Mouse (Mus musculus): Measurements from ENCODE around the gene Gm9040.
"Not testable (repeated sequence)": the region's sequence is repeated elsewhere in the genome, so short reads cannot be mapped to it uniquely, and the experiment has no call there.

Gene Gm9040

DNA sequence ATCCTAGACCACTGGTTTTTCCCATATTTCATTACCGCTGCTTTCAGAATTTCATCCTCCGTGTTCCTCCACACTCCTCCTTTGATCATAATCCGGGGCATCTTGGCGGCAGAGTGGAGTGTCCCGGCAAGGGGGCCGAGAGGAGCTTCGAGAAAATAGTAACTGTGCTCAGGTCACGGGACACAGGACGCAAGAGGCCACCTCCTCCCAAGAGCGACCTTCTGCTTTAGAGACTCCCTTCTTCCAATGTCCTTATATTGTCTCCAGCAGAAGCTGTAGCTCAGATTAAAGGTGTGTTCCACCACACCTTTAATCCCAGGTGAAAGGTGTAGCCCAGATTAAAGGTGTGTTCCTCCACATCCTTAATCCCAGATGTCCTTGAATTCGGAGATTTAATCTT is at the start of gene Gm9040:
TSS of gene Gm9040 (minus strand) at position 101 of the 400 bp plus-strand sequence.
- in situ Hi-C loops (cut with MboI), result not testable (repeated sequence)

DNA sequence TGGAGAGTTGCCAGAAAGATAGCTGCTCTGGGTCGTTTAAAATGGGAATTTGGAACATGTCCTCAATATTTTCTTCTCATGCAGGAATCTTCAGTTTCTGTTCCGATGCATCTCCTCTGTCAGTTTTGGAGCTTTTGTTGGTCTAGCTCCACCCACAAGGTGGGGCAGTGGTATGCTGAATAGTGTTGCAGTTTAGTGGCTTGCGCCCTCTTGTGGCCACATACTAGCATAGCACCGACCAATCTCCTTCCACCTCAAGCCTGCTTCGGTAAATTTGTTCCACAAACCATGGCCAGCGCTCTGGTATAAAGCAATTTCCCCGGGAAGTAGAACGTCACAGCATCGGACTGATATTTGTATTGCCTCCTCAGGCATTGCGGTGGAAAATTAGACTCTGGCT is 43.7 kb upstream of the Gm9040 start:
- in situ Hi-C loops (cut with MboI), result no loop called here

DNA sequence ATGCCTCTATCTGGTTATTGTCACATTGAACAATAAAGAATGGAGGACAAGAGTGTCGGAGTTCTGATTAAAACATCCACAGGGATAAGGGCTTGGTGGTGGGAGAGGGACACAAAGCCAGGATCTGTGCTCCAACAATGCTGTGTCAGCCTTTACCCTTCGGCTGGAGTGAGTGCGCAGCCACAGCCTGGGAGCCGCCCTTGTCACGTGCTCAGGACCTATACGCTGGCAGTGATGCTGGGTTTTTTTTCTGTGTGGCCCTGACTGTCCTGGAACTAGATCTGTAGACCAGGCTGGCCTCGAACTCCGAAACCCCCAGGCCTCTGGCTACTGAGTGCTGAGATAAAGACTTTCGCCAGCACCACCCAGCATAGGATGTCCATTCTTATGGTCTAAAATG is 42.7 kb upstream of the Gm9040 start:
- in situ Hi-C loops (cut with MboI), result no loop called here

DNA sequence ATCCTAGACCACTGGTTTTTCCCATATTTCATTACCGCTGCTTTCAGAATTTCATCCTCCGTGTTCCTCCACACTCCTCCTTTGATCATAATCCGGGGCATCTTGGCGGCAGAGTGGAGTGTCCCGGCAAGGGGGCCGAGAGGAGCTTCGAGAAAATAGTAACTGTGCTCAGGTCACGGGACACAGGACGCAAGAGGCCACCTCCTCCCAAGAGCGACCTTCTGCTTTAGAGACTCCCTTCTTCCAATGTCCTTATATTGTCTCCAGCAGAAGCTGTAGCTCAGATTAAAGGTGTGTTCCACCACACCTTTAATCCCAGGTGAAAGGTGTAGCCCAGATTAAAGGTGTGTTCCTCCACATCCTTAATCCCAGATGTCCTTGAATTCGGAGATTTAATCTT is 27.2 kb upstream of the Gm9040 start, which contains the start of gene Gm9049:
TSS of gene Gm9049 (minus strand) at position 101 of the 400 bp plus-strand sequence.
- in situ Hi-C loops (cut with MboI), result not testable (repeated sequence)

DNA sequence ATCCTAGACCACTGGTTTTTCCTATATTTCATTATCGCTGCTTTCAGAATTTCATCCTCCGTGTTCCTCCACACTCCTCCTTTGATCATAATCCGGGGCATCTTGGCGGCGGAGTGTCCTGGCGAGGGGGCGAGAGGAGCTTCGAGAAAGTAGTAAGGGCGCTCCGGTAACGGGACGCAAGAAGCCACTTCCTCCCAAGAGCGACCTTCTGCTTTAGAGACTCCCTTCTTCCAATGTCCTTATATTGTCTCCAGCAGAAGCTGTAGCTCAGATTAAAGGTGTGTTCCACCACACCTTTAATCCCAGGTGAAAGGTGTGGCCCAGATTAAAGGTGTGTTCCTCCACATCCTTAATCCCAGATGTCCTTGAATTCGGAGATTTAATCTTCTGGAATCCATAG is 21.8 kb upstream of the Gm9040 start, which contains the start of gene Gm9048:
TSS of gene Gm9048 (minus strand) at position 101 of the 400 bp plus-strand sequence.
- in situ Hi-C loops (cut with MboI), result not testable (repeated sequence)

DNA sequence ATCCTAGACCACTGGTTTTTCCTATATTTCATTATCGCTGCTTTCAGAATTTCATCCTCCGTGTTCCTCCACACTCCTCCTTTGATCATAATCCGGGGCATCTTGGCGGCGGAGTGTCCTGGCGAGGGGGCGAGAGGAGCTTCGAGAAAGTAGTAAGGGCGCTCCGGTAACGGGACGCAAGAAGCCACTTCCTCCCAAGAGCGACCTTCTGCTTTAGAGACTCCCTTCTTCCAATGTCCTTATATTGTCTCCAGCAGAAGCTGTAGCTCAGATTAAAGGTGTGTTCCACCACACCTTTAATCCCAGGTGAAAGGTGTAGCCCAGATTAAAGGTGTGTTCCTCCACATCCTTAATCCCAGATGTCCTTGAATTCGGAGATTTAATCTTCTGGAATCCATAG is 16.4 kb upstream of the Gm9040 start, which contains the start of gene Gm9046:
TSS of gene Gm9046 (minus strand) at position 101 of the 400 bp plus-strand sequence.
- in situ Hi-C loops (cut with MboI), result not testable (repeated sequence)

DNA sequence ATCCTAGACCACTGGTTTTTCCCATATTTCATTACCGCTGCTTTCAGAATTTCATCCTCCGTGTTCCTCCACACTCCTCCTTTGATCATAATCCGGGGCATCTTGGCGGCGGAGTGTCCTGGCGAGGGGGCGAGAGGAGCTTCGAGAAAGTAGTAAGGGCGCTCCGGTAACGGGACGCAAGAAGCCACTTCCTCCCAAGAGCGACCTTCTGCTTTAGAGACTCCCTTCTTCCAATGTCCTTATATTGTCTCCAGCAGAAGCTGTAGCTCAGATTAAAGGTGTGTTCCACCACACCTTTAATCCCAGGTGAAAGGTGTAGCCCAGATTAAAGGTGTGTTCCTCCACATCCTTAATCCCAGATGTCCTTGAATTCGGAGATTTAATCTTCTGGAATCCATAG is 11.0 kb upstream of the Gm9040 start, which contains the start of gene Gm9045:
TSS of gene Gm9045 (minus strand) at position 101 of the 400 bp plus-strand sequence.
- in situ Hi-C loops (cut with MboI), result not testable (repeated sequence)

DNA sequence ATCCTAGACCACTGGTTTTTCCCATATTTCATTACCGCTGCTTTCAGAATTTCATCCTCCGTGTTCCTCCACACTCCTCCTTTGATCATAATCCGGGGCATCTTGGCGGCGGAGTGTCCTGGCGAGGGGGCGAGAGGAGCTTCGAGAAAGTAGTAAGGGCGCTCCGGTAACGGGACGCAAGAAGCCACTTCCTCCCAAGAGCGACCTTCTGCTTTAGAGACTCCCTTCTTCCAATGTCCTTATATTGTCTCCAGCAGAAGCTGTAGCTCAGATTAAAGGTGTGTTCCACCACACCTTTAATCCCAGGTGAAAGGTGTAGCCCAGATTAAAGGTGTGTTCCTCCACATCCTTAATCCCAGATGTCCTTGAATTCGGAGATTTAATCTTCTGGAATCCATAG is 5.5 kb upstream of the Gm9040 start, which contains the start of gene Gm9044:
TSS of gene Gm9044 (minus strand) at position 101 of the 400 bp plus-strand sequence.
- in situ Hi-C loops (cut with MboI), result not testable (repeated sequence)

DNA sequence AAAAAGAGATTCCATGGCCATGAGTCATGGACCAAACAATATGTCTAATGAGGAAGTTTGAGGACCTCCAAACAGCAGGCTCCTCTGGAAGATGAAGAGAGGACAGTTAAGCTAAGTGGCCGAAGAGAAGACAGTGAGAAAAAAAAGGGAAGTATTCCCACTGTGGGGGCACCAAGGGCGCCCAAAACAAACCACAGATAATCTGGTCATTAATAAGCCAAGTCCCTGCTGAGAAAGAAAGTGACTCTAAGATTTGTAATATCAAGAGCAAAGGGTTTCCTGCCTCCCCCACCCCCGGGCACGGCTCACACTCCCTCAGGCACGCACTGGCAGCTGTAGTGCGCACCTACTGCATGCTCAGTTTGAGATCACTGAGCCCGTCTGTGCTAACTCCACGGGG is 7.7 kb downstream of the Gm9040 start:
- in situ Hi-C loops (cut with MboI), result no loop called here

DNA sequence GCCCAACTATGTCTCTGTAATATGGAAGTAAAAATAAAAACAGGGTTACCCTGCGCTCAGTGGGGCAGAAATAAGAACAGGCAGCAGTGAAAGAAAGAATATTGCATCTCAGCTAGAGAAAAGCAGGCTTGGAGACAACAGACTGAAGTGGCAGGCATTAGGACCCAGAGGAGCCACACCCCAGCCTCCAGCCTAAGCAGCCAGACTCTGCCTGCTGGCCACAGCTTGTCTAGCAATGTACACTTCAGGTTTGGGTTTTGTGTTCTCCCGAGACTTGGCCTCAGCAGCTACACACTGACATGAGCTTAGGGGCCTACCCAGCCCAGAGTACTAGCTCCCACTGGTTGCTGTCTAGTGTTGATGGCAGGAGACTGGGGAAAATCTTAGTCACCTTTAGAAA is 24.6 kb downstream of the Gm9040 start:
- in situ Hi-C loops (cut with MboI), result not testable (repeated sequence)

DNA sequence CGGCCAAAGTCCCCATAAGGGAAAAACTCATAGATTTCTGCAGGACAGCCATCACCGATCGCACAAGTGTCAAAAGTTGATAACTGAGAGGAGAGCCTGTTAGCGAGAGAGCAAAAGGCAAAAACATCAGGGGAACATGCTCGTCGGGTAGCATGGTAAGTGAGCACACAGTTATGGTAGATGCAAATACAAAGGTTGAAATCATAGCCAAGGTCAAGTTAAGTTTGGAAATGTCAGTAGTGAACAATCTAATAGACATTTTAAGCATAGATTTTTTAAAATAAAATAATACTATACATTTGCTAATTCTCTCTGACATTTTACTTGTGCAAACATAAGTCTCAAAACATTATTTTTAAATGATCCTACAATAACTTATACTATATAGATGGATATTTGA is 31.8 kb downstream of the Gm9040 start, which contains the start of gene Iltifb:
TSS of gene Iltifb (minus strand) at position 101 of the 400 bp plus-strand sequence.
- in situ Hi-C loops (cut with MboI), result no loop called here

DNA sequence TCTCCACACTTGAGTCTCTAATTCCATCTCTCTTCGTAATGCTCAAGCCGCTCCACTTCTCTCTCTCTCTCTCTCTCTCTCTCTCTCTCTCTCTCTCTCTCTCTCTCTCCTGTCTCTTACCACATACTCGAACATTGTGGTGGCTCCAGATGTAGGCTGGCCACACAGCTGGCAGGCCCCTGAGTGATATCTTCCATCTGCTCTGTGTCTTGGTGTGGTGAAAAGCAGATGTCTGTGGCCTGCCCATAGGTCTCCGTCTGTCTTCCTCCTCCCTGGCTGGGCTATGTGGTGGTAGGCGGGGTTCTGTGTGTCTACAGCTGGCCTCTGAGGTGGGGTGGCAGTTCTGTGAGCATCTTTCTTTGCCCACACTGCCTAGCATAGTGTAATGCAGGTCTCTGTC is 43.8 kb downstream of the Gm9040 start:
- in situ Hi-C loops (cut with MboI), result not testable (repeated sequence)

DNA sequence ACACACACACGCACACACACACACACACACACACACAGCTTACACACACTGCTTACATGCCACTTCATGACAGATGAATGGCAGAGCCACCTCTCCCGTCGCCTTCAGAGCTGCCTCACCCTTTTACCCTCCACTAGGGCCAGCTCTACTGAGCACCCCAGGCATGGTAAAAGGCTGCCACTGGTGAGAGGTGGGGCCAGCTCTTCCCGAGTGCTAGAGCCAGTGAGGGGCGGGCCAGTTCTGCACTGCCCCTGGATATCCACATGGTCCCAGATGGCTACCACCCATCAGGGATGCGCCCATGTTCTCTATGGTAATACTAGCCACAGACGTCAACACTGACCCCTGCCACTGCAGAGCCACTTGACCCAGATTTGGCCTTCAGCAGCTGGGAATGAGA is 44.2 kb downstream of the Gm9040 start:
- in situ Hi-C loops (cut with MboI), result not testable (repeated sequence)

DNA sequence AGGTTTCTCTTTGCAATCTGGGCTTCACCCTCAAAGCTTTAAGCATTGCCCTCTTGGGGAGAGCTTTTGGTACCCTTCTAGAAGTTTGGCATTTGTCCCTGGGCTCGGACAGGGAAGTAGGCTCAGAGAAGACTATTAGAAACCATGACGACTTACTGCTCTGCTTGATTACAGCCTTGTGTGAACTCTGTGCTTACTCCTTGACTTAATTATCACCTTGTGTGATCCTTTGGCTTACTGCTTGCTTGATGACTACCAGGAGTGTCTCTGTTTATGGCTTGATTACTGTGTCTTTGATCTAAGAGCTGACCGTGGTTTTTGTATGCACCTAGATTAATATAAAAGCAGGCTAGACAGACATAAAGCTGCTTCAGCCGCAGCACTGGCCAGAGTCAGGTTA is 48.7 kb downstream of the Gm9040 start:
- in situ Hi-C loops (cut with MboI), result not testable (repeated sequence)
